Mouse (Mus musculus) testis, postnatal 14 days (tissue): ENCODE results near the gene Tnfrsf26.

Source experiments
- DNase-seq: peaks from one replicate; pipeline ENCODE4 v3.0.0; 2021; ENCODE audit warnings: low spot score

Gene Tnfrsf26

DNA sequence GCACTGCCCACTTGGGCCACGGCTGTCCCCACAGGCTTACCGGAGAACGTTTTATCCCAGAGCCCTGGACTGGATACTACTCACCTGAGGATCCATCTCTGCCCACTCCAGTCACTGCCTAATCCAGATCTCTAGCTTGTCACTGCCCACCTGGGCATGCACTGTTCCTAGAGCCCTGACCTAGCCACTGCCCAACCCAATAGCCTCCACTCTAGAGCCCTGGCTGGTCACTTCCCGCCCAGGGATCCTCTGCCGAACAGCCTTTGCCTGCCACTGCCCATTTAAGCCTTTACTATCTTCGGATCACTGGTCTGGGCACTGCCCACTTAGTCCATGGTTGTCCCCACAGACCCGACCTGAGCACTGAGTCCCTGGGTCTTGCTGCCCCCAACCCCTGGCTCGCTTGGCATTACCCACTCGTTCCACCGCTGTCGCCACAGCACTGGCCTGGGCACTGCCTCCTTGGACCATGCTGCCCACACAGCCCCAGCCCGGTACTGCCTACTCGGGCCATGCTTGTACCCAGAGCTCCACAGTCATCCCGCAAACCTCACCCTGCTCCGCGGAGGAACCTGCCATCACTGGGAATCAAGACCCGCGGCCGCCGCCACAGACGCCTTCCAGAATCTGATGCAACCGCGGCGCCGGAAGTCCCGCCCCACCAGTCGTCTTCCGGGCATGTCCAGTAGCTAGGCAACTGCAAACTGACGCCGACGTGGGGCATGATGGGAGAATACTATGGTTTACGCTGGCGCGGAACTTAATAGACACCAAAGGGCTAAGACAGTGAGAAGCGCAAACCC is 28.9 kb downstream of the Tnfrsf26 start, which contains the start of gene Cars:
Gene Cars, minus strand, starts transcription at position 663 of the 803 bp plus-strand sequence.
- DNase-seq: peak; percentile 92

DNA sequence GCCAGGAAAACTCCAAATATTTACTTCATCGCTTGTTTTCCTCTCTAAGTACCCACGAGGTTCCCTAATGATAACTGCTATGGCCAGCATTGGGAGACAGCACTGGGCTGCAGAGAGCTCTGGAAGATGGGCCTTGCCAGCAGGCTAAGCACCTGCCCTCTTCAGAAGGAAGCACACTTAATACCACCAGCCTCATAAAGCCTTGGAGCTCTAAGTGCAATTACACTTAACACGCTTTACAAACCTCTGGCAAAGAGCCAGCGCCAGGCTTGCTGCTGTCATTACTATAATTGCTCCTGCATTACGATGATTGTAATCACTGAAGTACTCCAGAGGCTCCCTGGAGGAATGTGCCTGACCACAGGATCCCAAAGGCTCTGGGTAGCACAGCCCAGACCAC is 33.7 kb downstream of the Tnfrsf26 start:
- no peak for DNase-seq

DNA sequence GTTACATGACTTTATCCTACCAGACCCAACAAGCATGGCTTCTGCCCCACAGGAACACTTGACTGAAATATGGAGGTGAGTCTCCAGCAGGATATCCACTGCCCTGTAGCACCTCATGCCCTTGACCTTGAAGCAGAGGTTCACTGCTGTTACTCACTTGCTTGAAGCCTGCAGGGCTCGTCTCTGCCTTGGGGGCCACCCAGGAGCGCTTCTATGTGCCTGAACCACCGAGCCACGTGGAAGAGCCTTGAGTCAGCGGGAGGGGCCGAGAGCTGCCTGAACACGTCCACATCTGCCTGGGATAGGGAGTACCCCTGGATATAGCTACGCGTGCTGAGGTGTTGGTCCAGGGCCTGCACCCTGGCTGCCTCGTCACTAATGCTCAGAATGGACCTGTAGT is 36.3 kb downstream of the Tnfrsf26 start:
- DNase-seq: no peak

DNA sequence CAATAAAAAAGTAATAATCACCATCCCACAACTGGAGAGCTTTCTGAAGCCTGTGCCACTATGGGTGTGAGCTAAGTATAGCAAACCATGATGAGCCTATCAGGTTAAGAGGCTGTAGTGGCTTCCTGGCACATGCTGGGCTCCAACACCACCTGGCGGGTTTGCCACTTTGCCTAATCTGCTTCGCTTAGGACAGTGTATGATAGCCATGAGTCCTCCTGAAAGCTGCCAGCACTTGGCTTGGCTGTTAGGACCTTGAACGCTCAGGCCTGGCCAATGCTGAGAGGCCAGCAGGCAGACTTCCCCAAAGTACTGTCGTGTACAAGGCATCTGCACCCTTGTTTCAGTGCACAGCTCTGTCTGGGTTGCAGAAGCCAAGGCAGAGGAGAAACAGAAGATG is 40.5 kb downstream of the Tnfrsf26 start:
- no peak for DNase-seq

DNA sequence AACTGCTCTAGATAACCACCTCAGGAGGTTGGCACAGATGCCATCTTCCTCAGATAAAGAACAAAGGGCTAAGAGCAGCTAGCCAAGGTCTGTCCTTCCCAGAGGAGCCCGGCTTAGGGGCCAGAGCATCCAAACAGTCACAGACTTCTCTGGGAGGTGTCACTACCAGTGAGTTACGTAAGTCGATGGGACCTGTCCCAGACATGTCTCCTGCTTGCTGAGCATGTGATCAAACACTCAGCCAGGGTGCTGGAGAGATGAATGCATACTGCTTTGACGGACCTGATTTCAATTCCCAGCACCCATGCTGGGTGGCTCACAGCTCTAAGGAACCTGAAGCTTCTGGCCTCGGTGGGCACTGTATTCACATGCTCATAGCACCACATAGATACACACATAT is 40.9 kb downstream of the Tnfrsf26 start:
- no peak for DNase-seq

DNA sequence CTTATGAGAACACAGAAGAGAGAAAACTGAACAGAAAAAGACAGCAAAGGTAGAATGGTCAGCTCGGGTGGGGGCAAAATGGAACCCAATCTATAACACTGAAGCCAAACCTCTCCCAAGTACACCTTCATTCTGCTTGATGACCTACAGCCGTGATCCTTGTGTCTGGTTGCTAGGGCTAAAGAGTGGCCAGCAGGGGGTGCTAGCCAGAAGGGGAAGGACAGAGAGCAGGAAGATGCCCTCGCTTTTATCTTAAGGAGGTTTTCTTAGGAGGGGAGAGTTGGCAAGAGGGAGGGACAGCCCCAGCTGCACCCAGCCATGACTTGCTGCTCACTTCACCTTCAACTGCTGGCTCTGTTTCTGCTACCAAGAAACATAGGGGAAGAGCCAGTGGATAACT is 44.6 kb downstream of the Tnfrsf26 start:
- DNase-seq: peak; percentile 34

DNA sequence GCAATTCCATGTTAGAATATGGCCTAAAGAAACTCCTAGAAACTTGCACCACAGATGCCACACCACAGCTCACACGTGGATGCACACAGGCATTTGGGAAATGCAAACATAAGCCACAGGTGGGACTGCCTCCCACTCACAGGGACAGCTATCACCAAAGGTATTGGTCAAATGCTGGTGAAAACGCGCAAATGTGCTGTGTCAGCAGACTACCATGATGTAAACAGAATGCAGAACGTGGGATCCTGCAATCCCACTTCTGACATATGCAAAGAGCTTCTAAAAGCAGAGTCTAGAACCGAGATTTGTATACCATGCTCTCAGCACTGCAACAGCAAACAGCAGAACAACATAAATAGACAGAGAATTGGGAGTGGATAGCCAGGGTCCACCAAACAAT is 45.5 kb downstream of the Tnfrsf26 start:
- DNase-seq: no peak

DNA sequence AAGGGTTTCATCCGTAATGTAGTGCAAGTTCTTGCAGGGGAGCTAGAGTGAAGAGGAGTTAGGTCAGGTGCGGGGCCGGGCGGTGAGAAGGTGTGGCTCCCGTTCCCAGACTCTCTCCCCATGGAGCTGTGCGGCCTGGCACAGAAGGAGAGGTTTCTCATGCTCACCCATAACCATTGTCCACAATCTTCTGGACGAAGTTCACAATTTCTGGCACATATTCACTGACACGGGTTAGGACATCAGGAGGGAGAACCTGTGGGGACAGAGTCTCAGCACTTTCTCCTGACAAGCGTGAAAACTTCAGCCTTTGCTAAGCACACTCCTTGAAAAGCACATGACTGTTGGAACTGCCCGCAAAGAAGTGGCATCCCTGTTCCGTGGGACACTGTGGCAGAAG is 52.8 kb downstream of the Tnfrsf26 start:
- no peak for DNase-seq

DNA sequence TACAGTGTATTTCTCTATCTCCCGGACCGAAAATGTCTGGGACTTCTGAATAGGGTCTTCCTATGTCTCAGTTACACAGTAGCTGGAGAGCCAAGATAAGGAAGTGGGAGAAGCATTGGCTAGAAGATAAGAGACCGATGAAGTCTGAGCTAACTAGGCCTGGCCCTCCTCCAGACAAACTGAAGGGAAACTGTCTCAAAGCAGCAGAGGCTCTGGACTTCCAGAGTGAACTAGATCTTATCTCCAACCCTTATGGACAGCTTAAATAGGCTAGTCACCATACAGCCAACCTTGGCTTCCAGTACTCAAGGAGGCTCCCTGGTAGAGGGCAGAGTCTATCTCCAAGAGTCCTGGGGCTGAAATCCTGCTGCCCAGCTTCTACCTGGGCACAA is 62.9 kb downstream of the Tnfrsf26 start:
- no peak for DNase-seq

DNA sequence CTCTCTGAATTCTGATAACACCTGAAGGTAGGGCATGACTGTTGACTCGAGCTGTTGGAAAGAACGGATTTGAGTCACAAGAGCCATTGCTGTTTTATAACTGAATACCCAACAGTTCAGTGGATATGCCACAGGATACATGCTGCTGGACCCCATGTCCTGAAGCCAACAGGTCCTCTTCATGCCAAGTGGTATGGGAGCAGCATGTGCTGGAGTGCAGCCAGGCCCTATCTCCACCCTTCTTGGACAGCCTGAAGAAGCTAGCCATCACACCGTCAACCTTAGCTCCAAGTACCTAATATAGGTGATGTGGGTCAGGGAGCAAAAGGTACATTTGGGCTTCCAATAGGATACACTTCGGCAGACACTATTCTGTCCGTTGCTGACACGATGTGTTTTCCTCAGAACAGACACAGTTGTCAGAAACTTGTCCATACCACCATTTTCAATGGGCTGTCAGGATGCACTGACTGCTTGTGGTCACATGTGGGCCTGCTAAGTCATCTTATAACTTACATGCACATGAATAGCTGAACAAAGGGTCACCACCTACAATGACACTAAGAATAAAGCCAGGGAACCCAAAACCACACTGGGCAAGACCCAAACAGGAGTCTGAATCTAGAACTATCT is 63.4 kb downstream of the Tnfrsf26 start:
- peak; percentile 18 for DNase-seq

DNA sequence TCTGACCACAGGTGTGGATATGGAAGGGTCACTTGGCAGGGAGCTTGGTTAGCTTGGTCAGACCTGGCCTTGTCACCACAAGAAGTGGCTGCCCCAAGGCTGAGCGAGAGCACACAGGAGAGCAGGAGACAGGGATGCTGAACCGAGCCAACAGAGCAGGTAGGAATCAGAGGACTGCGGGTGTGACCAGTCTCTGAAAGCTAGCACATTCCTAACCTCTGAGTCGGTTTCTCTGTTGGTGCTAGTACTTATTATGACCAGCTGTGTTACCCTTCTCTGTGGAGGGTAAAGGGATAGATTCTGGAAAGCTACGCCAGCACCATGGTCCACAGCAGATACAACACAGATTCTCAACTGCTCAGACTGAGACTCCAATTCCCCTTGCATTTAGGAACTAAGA is 64.7 kb downstream of the Tnfrsf26 start:
- DNase-seq: no peak
